In the genomic region with DNA sequence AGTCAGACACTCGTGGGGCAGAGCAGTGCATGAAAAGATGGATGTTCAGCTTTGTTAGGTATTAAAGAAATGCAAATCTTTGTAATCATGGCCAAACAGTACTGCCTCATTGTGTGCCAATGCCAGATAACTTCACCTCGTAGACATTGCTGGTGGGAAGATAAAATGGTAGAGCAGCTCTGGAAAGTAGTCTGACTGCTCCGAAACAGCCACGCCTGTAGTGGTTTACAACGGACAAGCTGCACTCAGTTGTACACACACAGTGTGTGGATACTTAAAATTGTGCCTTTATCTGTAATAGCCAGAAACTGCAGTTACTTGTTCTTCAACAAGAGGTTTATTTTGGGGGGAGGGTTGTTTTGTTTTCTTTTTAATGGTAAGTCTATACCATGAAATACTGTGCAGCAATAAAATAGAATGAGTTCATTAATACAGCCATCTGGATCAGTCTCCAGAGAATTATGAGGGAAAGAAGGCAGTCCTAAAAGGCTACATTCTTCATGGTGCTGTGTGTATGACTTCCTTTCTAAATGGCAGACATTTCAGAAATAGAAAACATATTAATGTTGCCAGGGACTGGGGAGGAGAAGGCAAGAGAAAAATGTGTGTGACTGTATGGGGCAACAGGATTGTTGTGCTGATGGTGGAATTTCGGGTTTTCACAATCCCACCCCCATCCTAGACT, we compare ENCODE assay signal across 10 mouse cellular contexts. TPM values are rescaled to one million over a fixed set of nuclear protein-coding genes. Genes with fewer than 3 reads are reported as not detected.
A peak's percentile ranks its signal among the peaks of the same experiment; 100 is the strongest.
DNase-seq lines count a peak whose midpoint lies in the region; ATAC-seq and TF ChIP-seq lines count a peak whose summit lies in the region.
"Had no signal": no experiment of that assay in that cellular context is flagged by ENCODE, and none has a peak within 500 bp of the region (broad histone marks: within the 10 kb centered on the region; RNA-seq: fewer than 3 reads in every experiment).

No protein-coding gene starts in this region.

- no peak for TF ChIP-seq CTCF in intestine, postnatal 0 days (IDR thresholded peaks at IDR 0.05; ENCODE audit: low read depth)

- no peak overlapping the region for H3K4me3 ChIP-seq in intestine, embryonic 15.5 days (replicated peaks)
- no peak overlapping the region for H3K4me3 ChIP-seq in intestine, postnatal 0 days (ENCODE audit: low read depth, low read length)
- peak overlapping the region; percentile 18 for H3K4me3 ChIP-seq in liver, embryonic 15.5 days (replicated peaks)

- no peaks in the 10 kb centered on the region for H3K9me3 ChIP-seq in intestine, embryonic 15.5 days
- no peaks in the 10 kb centered on the region for H3K9me3 ChIP-seq in intestine, postnatal 0 days (ENCODE audit: control insufficient read depth)
- no peaks in the 10 kb centered on the region for H3K9me3 ChIP-seq in liver, embryonic 15.5 days (replicated peaks)

- no peak overlapping the region for H3K4me2 ChIP-seq in intestine, embryonic 15.5 days (replicated peaks)
- no peak overlapping the region; the same call in 1 of the 2 replicates for H3K4me2 ChIP-seq in intestine, postnatal 0 days (replicated peaks; ENCODE audit: low read depth)
- peak overlapping the region; percentile 55 for H3K4me2 ChIP-seq in liver, embryonic 15.5 days

- ATAC-seq in intestine, embryonic 15.5 days = peak; percentile 40; the same call in 1 of the 2 replicates
- no peak for ATAC-seq in intestine, postnatal 0 days
- ATAC-seq in erythroid progenitor cell, adult 5-6 weeks (replicated peaks; ENCODE audit: low FRiP score, poor library complexity, severe bottlenecking) = peak; percentile 76
- peak; percentile 91 for ATAC-seq in liver, embryonic 15.5 days (ENCODE audit: insufficient read depth)

- intact Hi-C loops in gastrocnemius, postnatal 36 days (cut with DNase I) = no loop called here

- no peaks in the 10 kb centered on the region for H3K27me3 ChIP-seq in intestine, embryonic 15.5 days (replicated peaks)
- no peaks in the 10 kb centered on the region for H3K27me3 ChIP-seq in intestine, postnatal 0 days (replicated peaks; ENCODE audit: control insufficient read depth, insufficient read depth, low read length)
- no peaks in the 10 kb centered on the region for H3K27me3 ChIP-seq in liver, embryonic 15.5 days

- 65% methylated on average over 6 of the region's 6 CpGs for WGBS in intestine, embryonic 15.5 days
- WGBS in intestine, postnatal 0 days = 52% methylated on average over 6 of the region's 6 CpGs
- 17% methylated on average over 6 of the region's 6 CpGs for WGBS in liver, embryonic 15.5 days (ENCODE audit: insufficient replicate concordance)

- peaks cover 4% of the 10 kb centered on the region; the same call in 1 of the 2 replicates for H3K4me1 ChIP-seq in intestine, embryonic 15.5 days (replicated peaks)
- 0 out of 2 replicates have a peak, but pooled peaks cover 4% of the 10 kb centered on the region for H3K4me1 ChIP-seq in intestine, postnatal 0 days (replicated peaks; ENCODE audit: control insufficient read depth, insufficient read depth, low read length)
- H3K4me1 ChIP-seq in liver, embryonic 15.5 days (replicated peaks) = peaks cover 94% of the 10 kb centered on the region

- peak; percentile 98 for DNase-seq in MEL-GATA-1-ER (ENCODE audit: extremely low read depth, low read depth)
- DNase-seq in gastrocnemius, postnatal 36 days = no peak
- DNase-seq in lung, postnatal 4 days = no peak
- no peak for DNase-seq in right cerebral cortex, postnatal 4 days
- DNase-seq: cerebellum, postnatal 10 days; right cerebral cortex, adult 18-20 months had no signal

- H3K9ac ChIP-seq in intestine, embryonic 15.5 days = no peak overlapping the region
- H3K9ac ChIP-seq in intestine, postnatal 0 days (ENCODE audit: low read depth, low read length) = no peak overlapping the region
- peak overlapping the region; percentile 31; the same call in 1 of the 2 replicates for H3K9ac ChIP-seq in liver, embryonic 15.5 days

- H3K36me3 ChIP-seq in intestine, embryonic 15.5 days = no peaks in the 10 kb centered on the region
- no peaks in the 10 kb centered on the region; the same call in 1 of the 2 replicates for H3K36me3 ChIP-seq in intestine, postnatal 0 days (ENCODE audit: control insufficient read depth, insufficient read depth)
- peaks cover 29% of the 10 kb centered on the region for H3K36me3 ChIP-seq in liver, embryonic 15.5 days (replicated peaks)

- H3K27ac ChIP-seq in intestine, embryonic 15.5 days = no peak overlapping the region
- H3K27ac ChIP-seq in intestine, postnatal 0 days (ENCODE audit: low read depth, low read length) = no peak overlapping the region
- H3K27ac ChIP-seq in liver, embryonic 15.5 days (replicated peaks) = peak overlapping the region; percentile 85

RNA-seq across cellular contexts. Expression of a gene that starts 29.7 kb away (rescaled TPM):
- polyA plus RNA-seq in intestine, embryonic 15.5 days (2015; fragmentation: Nextera tagmentation; extraction: Ambion mirVana) = 22.5 and 25.9 TPM in 2 replicates
- 22.2 and 24.8 TPM in 2 replicates for polyA plus RNA-seq in intestine, postnatal 0 days (2015; fragmentation: Nextera tagmentation; extraction: Ambion mirVana)
- 68.8 and 90.1 TPM in 2 replicates for total RNA-seq in erythroid progenitor cell, adult 5-6 weeks (2015; ENCODE audit: low replicate concordance)
- 101 and 122 TPM in 2 replicates for total RNA-seq in erythroid progenitor cell, adult 5-6 weeks (2017; ENCODE audit: low replicate concordance)
- 42.3 and 46.7 TPM in 2 replicates for polyA plus RNA-seq in liver, embryonic 15.5 days (2015; fragmentation: Nextera tagmentation; extraction: Ambion mirVana)
- 1 to 10 TPM; 2.6 to 3.5 TPM for total RNA-seq in gastrocnemius, postnatal 36 days (2021)
